Mouse (Mus musculus): ENCODE measurements around the gene Gm29797.

- TF ChIP-seq POLR2A (IDR thresholded peaks at IDR 0.05; ENCODE audit: insufficient read depth, low read depth, low read length) (no peak), CTCF (IDR thresholded peaks at IDR 0.05; ENCODE audit: insufficient read depth, low read depth, low read length) (no peak)
Measured at GRCm38 (mm10) chr2:181653065-181653464, 3.8 kb upstream of the Gm29797 start.
